Mouse (Mus musculus): ENCODE measurements around the gene Coq2.

Coq2 gene

GRCm38 (mm10) chr5:100663011-100663410, 11.9 kb downstream of the Coq2 start:
- DNase-seq (ENCODE audit: extremely low spot score, low read depth, low spot score): no peak

- no peak for DNase-seq (ENCODE audit: extremely low spot score, low read depth, low spot score)
Observed at GRCm38 (mm10) chr5:100658460-100658859, 16.5 kb downstream of the Coq2 start.

- no peak for DNase-seq (ENCODE audit: extremely low spot score, low read depth, low spot score)
Observed at GRCm38 (mm10) chr5:100656352-100656751, 18.6 kb downstream of the Coq2 start.

GRCm38 (mm10) chr5:100652327-100652726, 22.6 kb downstream of the Coq2 start:
- DNase-seq (ENCODE audit: extremely low spot score, low read depth, low spot score): no peak

- no peak for DNase-seq (ENCODE audit: extremely low spot score, low read depth, low spot score)
Observed at GRCm38 (mm10) chr5:100651486-100651885, 23.5 kb downstream of the Coq2 start.

GRCm38 (mm10) chr5:100650969-100651368, 24.0 kb downstream of the Coq2 start:
- DNase-seq (ENCODE audit: extremely low spot score, low read depth, low spot score): no peak

GRCm38 (mm10) chr5:100648546-100648945, 26.4 kb downstream of the Coq2 start:
- DNase-seq (ENCODE audit: extremely low spot score, low read depth, low spot score): no peak

GRCm38 (mm10) chr5:100648046-100648445, 26.9 kb downstream of the Coq2 start:
- no peak for DNase-seq (ENCODE audit: extremely low spot score, low read depth, low spot score)

GRCm38 (mm10) chr5:100646558-100646957, 28.4 kb downstream of the Coq2 start:
- DNase-seq (ENCODE audit: extremely low spot score, low read depth, low spot score): no peak

GRCm38 (mm10) chr5:100643991-100644535, 30.9 kb downstream of the Coq2 start:
- DNase-seq (ENCODE audit: extremely low spot score, low read depth, low spot score): no peak

- DNase-seq (ENCODE audit: extremely low spot score, low read depth, low spot score): no peak
Observed at GRCm38 (mm10) chr5:100643253-100643990, 31.5 kb downstream of the Coq2 start.

- DNase-seq (ENCODE audit: extremely low spot score, low read depth, low spot score): no peak
Observed at GRCm38 (mm10) chr5:100642316-100642715, 32.6 kb downstream of the Coq2 start.

- DNase-seq (ENCODE audit: extremely low spot score, low read depth, low spot score): no peak
Observed at GRCm38 (mm10) chr5:100638483-100638882, 36.5 kb downstream of the Coq2 start.

- no peak for DNase-seq (ENCODE audit: extremely low spot score, low read depth, low spot score)
Observed at GRCm38 (mm10) chr5:100636794-100637544, 38.0 kb downstream of the Coq2 start.

- DNase-seq (ENCODE audit: extremely low spot score, low read depth, low spot score): no peak
Observed at GRCm38 (mm10) chr5:100635908-100636307, 39.0 kb downstream of the Coq2 start.

GRCm38 (mm10) chr5:100634885-100635478, 40.0 kb downstream of the Coq2 start:
- DNase-seq (ENCODE audit: extremely low spot score, low read depth, low spot score): no peak

GRCm38 (mm10) chr5:100632540-100633129, 42.3 kb downstream of the Coq2 start:
- no peak for DNase-seq (ENCODE audit: extremely low spot score, low read depth, low spot score)

GRCm38 (mm10) chr5:100628807-100629206, 46.1 kb downstream of the Coq2 start:
- DNase-seq (ENCODE audit: extremely low spot score, low read depth, low spot score): no peak

- no peak for DNase-seq (ENCODE audit: extremely low spot score, low read depth, low spot score)
Observed at GRCm38 (mm10) chr5:100626526-100626925, 48.4 kb downstream of the Coq2 start.

- DNase-seq (ENCODE audit: extremely low spot score, low read depth, low spot score): no peak
Observed at GRCm38 (mm10) chr5:100624743-100625360, 50.1 kb downstream of the Coq2 start.
